Mouse (Mus musculus): Measurements from ENCODE around the gene Aagab.

Gene Aagab

GRCm38 (mm10) chr9:63649841-63650545, 47.5 kb downstream of the Aagab start:
- DNase-seq, result peak; percentile 64

- no peak for DNase-seq
Observed at GRCm38 (mm10) chr9:63650905-63651304, 48.4 kb downstream of the Aagab start.

GRCm38 (mm10) chr9:63651594-63651993, 49.1 kb downstream of the Aagab start:
- no peak for DNase-seq

- DNase-seq, result no peak
Observed at GRCm38 (mm10) chr9:63653666-63654065, 51.2 kb downstream of the Aagab start.

GRCm38 (mm10) chr9:63654575-63654974, 52.1 kb downstream of the Aagab start:
- DNase-seq, result no peak

GRCm38 (mm10) chr9:63655092-63655491, 52.6 kb downstream of the Aagab start:
- DNase-seq, result no peak

GRCm38 (mm10) chr9:63657167-63657566, 54.7 kb downstream of the Aagab start:
- DNase-seq, result no peak

GRCm38 (mm10) chr9:63658436-63658835, 56.0 kb downstream of the Aagab start:
- no peak for DNase-seq

GRCm38 (mm10) chr9:63658970-63659371, 56.5 kb downstream of the Aagab start:
- no peak for DNase-seq

- no peak for DNase-seq
Observed at GRCm38 (mm10) chr9:63660061-63660460, 57.6 kb downstream of the Aagab start.

- no peak for DNase-seq
Observed at GRCm38 (mm10) chr9:63660691-63661090, 58.2 kb downstream of the Aagab start.

GRCm38 (mm10) chr9:63662759-63663158, 60.3 kb downstream of the Aagab start:
- DNase-seq, result no peak

GRCm38 (mm10) chr9:63663222-63663621, 60.8 kb downstream of the Aagab start:
- DNase-seq, result no peak

GRCm38 (mm10) chr9:63664300-63664745, 61.9 kb downstream of the Aagab start:
- no peak for DNase-seq

GRCm38 (mm10) chr9:63664792-63665646, 62.6 kb downstream of the Aagab start:
- DNase-seq, result no peak

GRCm38 (mm10) chr9:63666612-63667372, 64.3 kb downstream of the Aagab start:
- DNase-seq, result no peak

GRCm38 (mm10) chr9:63667373-63667724, 64.9 kb downstream of the Aagab start:
- no peak for DNase-seq

GRCm38 (mm10) chr9:63668621-63669020, 66.2 kb downstream of the Aagab start:
- no peak for DNase-seq

GRCm38 (mm10) chr9:63669816-63670215, 67.4 kb downstream of the Aagab start:
- no peak for DNase-seq

- no peak for DNase-seq
Observed at GRCm38 (mm10) chr9:63672797-63673493, 70.5 kb downstream of the Aagab start.

GRCm38 (mm10) chr9:63673494-63673805, 71.0 kb downstream of the Aagab start:
- no peak for DNase-seq

GRCm38 (mm10) chr9:63674613-63675012, 72.2 kb downstream of the Aagab start:
- DNase-seq, result no peak

- no peak for DNase-seq
Observed at GRCm38 (mm10) chr9:63677621-63678020, 75.2 kb downstream of the Aagab start.

Measured in thymus, postnatal 25 days (tissue).